Mouse (Mus musculus) CH12.LX (cell line): ENCODE measurements around the gene Col27a1.
A peak's percentile ranks its signal among the peaks of the same experiment; 100 is the strongest.

Experiments
- CHD1 ChIP-seq: IDR thresholded peaks from 2 replicates; pipeline ENCODE4 v1.6.1; 2012; ENCODE audit warnings: low read depth, low read length, improper control_type of control experiment, inconsistent platforms
- CTCF ChIP-seq, 2 experiments: IDR thresholded peaks in 1 of 2; conservative IDR thresholded peaks in 1 of 2; 2 replicates each; pipeline ENCODE4 v1.5.1; 2011 to 2012; ENCODE audit warnings: low read depth in 2 of 2, low read length in 2 of 2, improper control_type of control experiment in 1 of 2, inconsistent platforms in 1 of 2, mild to moderate bottlenecking in 1 of 2, moderate library complexity in 1 of 2
- ELF1 ChIP-seq: IDR thresholded peaks from 2 replicates; pipeline ENCODE4 v1.6.1; 2014; ENCODE audit warnings: low read depth, mild to moderate bottlenecking, inconsistent platforms, low read length, improper control_type of control experiment
- EP300 ChIP-seq: IDR thresholded peaks from 2 replicates; pipeline ENCODE4 v1.6.1; 2011; ENCODE audit warnings: low read length, improper control_type of control experiment
- HCFC1 ChIP-seq: IDR thresholded peaks from 2 replicates; pipeline ENCODE4 v1.6.1; 2012; ENCODE audit warnings: low read depth, mild to moderate bottlenecking, inconsistent platforms, low read length, improper control_type of control experiment
- JUND ChIP-seq: conservative IDR thresholded peaks from 2 replicates; pipeline ENCODE4 v1.6.1; 2011; ENCODE audit warnings: low read depth, low read length, improper control_type of control experiment
- MAFK ChIP-seq: IDR thresholded peaks from 2 replicates; pipeline ENCODE4 v1.6.1; 2011; ENCODE audit warnings: low read length, improper control_type of control experiment; ENCODE audit not compliant: insufficient replicate concordance
- POLR2A ChIP-seq: IDR thresholded peaks from 2 replicates; pipeline ENCODE4 v1.6.1; 2011; ENCODE audit warnings: low read depth, mild to moderate bottlenecking, improper control_type of control experiment, low read length
- ZC3H11A ChIP-seq: IDR thresholded peaks from 2 replicates; pipeline ENCODE4 v1.6.1; 2012; ENCODE audit warnings: low read depth, mild to moderate bottlenecking, inconsistent platforms, low read length, improper control_type of control experiment

DNA sequence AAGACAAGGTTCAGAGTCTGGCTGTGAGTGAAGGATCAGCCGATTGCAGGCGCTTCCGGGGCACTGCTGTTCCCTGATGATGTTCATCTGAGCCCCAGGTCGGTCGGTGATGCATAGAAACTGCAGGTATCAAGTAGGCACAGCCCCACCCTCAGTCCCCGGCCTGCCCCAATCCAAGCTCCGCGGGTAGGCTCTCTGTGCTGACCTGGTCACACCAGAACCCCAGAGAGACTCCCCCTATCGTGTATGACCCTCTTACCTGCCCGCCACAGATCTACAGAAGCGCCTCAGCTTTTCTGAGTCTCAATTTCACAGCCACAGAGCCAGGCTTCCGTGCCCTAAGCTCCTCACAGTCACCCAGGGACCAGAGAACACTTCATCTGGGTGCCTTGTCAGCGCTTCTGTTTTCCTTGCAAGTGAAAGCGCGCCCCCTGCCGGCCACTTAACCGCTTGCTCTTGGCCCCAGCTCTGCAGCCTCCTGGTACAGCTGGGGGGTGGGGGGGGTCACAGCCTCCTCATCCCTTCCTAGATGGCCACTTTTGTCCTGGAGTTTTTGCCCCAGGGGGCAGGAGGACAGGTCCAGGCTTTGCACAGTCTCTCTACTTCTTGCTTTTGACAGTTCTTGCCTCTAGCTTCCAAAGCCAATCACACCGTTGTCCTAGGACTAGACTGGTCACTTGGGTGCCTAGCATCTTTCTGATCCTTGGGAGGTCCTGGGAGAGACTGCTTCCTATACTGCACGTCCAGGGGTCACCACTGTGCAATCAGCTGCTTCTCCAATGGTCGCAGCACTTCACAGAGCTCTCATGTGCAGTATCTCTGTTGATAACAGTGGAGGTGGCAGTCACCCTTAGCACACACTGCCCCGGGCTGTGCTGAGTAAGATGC, 93.6 kb downstream of the Col27a1 start:
- no peak for TF ChIP-seq JUND
- TF ChIP-seq CTCF (conservative IDR thresholded peaks at IDR 0.05 in 1 of 2, IDR thresholded peaks at IDR 0.05 in 1 of 2; ENCODE audit: low read depth in 2 of 2, low read length in 2 of 2): peak; percentile 7 to 87; a peak in 3 of 4 replicates
- no peak for TF ChIP-seq ZC3H11A
- no peak for TF ChIP-seq CHD1
- TF ChIP-seq EP300: no peak
- no peak for TF ChIP-seq POLR2A
- no peak for TF ChIP-seq HCFC1
- TF ChIP-seq ELF1: no peak
- TF ChIP-seq MAFK: peak; percentile 88
